ENCODE assay signal across 10 mouse cellular contexts in the genomic region with DNA sequence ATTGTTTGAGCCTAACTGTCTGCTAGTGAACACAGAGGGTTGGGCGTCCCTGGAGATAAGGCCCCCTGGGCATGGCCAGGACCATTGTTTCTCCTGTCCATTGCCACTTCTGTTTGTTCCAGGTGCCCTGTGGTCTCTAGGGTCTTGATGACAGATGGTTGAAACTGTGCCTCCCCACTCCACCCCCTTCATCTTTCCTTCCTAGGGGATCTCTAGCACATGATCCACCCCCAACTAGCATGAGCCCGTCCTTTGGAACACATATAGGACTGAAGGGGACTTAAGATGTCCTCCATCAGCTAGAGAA. TPM values are rescaled to one million over a fixed set of nuclear protein-coding genes. Genes with fewer than 3 reads are reported as not detected.
DNase-seq lines count a peak whose midpoint lies in the region; ATAC-seq lines count a peak whose summit lies in the region.
"Had no signal": no experiment of that assay in that cellular context is flagged by ENCODE, and none has a peak within 500 bp of the region (broad histone marks: within the 10 kb centered on the region; RNA-seq: fewer than 3 reads in every experiment).

No protein-coding gene starts in this region.

- no peaks in the 10 kb centered on the region for H3K9me3 ChIP-seq in heart, embryonic 11.5 days (replicated peaks; ENCODE audit: control insufficient read depth, low read length)
- H3K9me3 ChIP-seq in hindbrain, embryonic 11.5 days (ENCODE audit: control insufficient read depth, low read length): no peaks in the 10 kb centered on the region
- H3K9me3 ChIP-seq in liver, embryonic 15.5 days (replicated peaks): no peaks in the 10 kb centered on the region

- H3K4me3 ChIP-seq in heart, embryonic 11.5 days (ENCODE audit: low read depth, low read length): peak overlapping the region; percentile 90
- H3K4me3 ChIP-seq in brown adipose tissue, adult 24 weeks (ENCODE audit: insufficient read depth, low read depth, low read length): no peak overlapping the region
- no peak overlapping the region for H3K4me3 ChIP-seq in hindbrain, embryonic 11.5 days (ENCODE audit: low read depth, low read length)
- H3K4me3 ChIP-seq in liver, embryonic 15.5 days (replicated peaks): peak overlapping the region; percentile 84

- peaks cover 30% of the 10 kb centered on the region for H3K4me1 ChIP-seq in heart, embryonic 11.5 days (ENCODE audit: control insufficient read depth, insufficient read depth, low read length)
- H3K4me1 ChIP-seq in brown adipose tissue, adult 24 weeks (ENCODE audit: control insufficient read depth, insufficient read depth, insufficient read length, low read length): peaks cover 5% of the 10 kb centered on the region
- H3K4me1 ChIP-seq in hindbrain, embryonic 11.5 days (replicated peaks; ENCODE audit: control insufficient read depth, insufficient read depth, low read length): peaks cover 2% of the 10 kb centered on the region; the same call in 1 of the 2 replicates
- peaks cover 96% of the 10 kb centered on the region for H3K4me1 ChIP-seq in liver, embryonic 15.5 days (replicated peaks)

- H3K27me3 ChIP-seq in heart, embryonic 11.5 days (ENCODE audit: control insufficient read depth, insufficient read depth, low read length): no peaks in the 10 kb centered on the region
- peaks cover 28% of the 10 kb centered on the region for H3K27me3 ChIP-seq in hindbrain, embryonic 11.5 days (ENCODE audit: control insufficient read depth, insufficient read depth, low read length)
- no peaks in the 10 kb centered on the region for H3K27me3 ChIP-seq in liver, embryonic 15.5 days

- DNase-seq in heart, postnatal 25 days (ENCODE audit: low spot score): no peak
- DNase-seq in hindbrain, embryonic 11.5 days (ENCODE audit: low spot score): no peak
- no peak for DNase-seq in thymus, postnatal 36 days
- no peak for DNase-seq in embryo, embryonic 10.5 days (ENCODE audit: low spot score)
- DNase-seq in left cerebral cortex, postnatal 14 days (ENCODE audit: low spot score in 2 of 2): no peak

- 0 out of 2 replicates have a peak, but pooled peaks have one; percentile 27 for ATAC-seq in heart, embryonic 11.5 days (replicated peaks; ENCODE audit: insufficient number of reproducible peaks, low FRiP score, low TSS enrichment)
- ATAC-seq in hindbrain, embryonic 11.5 days (ENCODE audit: low FRiP score): 0 out of 2 replicates have a peak, but pooled peaks have one; percentile 30
- ATAC-seq in liver, embryonic 15.5 days (ENCODE audit: insufficient read depth): no peak

- H3K27ac ChIP-seq in heart, embryonic 11.5 days (ENCODE audit: low read depth, low read length): peak overlapping the region; percentile 89
- H3K27ac ChIP-seq in brown adipose tissue, adult 24 weeks (replicated peaks; ENCODE audit: low read depth, low read length): peak overlapping the region; percentile 54; the same call in 1 of the 2 replicates
- 0 out of 2 replicates have a peak overlapping the region, but pooled peaks have one; percentile 10 for H3K27ac ChIP-seq in hindbrain, embryonic 11.5 days (ENCODE audit: low read depth, low read length)
- peak overlapping the region; percentile 93 for H3K27ac ChIP-seq in liver, embryonic 15.5 days (replicated peaks)

- 25% methylated on average over 2 of the region's 2 CpGs for WGBS in heart, embryonic 11.5 days (ENCODE audit: insufficient replicate concordance)
- 40% methylated on average over 2 of the region's 2 CpGs for WGBS in hindbrain, embryonic 11.5 days
- WGBS in liver, embryonic 15.5 days (ENCODE audit: insufficient replicate concordance): 28% methylated on average over 2 of the region's 2 CpGs

- peak overlapping the region; percentile 2; the same call in 1 of the 2 replicates for H3K9ac ChIP-seq in heart, embryonic 11.5 days (ENCODE audit: low read depth, low read length)
- no peak overlapping the region for H3K9ac ChIP-seq in hindbrain, embryonic 11.5 days (ENCODE audit: low read depth, low read length)
- 0 out of 2 replicates have a peak overlapping the region, but pooled peaks have one; percentile 40 for H3K9ac ChIP-seq in liver, embryonic 15.5 days

- no peaks in the 10 kb centered on the region for H3K36me3 ChIP-seq in heart, embryonic 11.5 days (ENCODE audit: control insufficient read depth, insufficient read depth, low read length)
- H3K36me3 ChIP-seq in hindbrain, embryonic 11.5 days (ENCODE audit: control insufficient read depth, insufficient read depth, low read length): no peaks in the 10 kb centered on the region
- H3K36me3 ChIP-seq in liver, embryonic 15.5 days (replicated peaks): peaks cover 13% of the 10 kb centered on the region

- peak overlapping the region; percentile 68 for H3K4me2 ChIP-seq in heart, embryonic 11.5 days
- no peak overlapping the region; the same call in 1 of the 2 replicates for H3K4me2 ChIP-seq in hindbrain, embryonic 11.5 days (replicated peaks; ENCODE audit: low read depth, low read length)
- H3K4me2 ChIP-seq in liver, embryonic 15.5 days: peak overlapping the region; percentile 95

- intact Hi-C loops in heart, postnatal 25 days (cut with DNase I): no loop called here
- intact Hi-C loops in left cerebral cortex, postnatal 14 days (cut with DNase I): no loop called here

RNA-seq across cellular contexts. Expression of gene Oaf, which starts 0.8 kb away (rescaled TPM):
- polyA plus RNA-seq in heart, embryonic 11.5 days (2014; fragmentation: Nextera tagmentation; extraction: Ambion mirVana): 37.8 and 41.1 TPM in 2 replicates
- 10 to 100 TPM in 1 of 2 experiments, 1 to 10 TPM in 1; 9.4 to 14.8 TPM for total RNA-seq in heart, postnatal 25 days (2021)
- 20.8 and 29.8 TPM in 2 replicates for polyA plus RNA-seq in brown adipose tissue, adult 24 weeks (2012; ENCODE audit: insufficient read depth, insufficient read length, missing spikeins)
- polyA plus RNA-seq in hindbrain, embryonic 11.5 days (2014; fragmentation: Nextera tagmentation; extraction: Ambion mirVana): 34.7 and 41.4 TPM in 2 replicates
- polyA plus RNA-seq in liver, embryonic 15.5 days (2015; fragmentation: Nextera tagmentation; extraction: Ambion mirVana): 26.8 and 30.0 TPM in 2 replicates
- 10 to 100 TPM; 13.6 to 14.2 TPM for total RNA-seq in left cerebral cortex, postnatal 14 days (2021)

RNA-seq across cellular contexts. Expression of gene Pou2f3, which starts 30.4 kb away (rescaled TPM):
- not detected in 2 replicates for polyA plus RNA-seq in heart, embryonic 11.5 days (2014; fragmentation: Nextera tagmentation; extraction: Ambion mirVana)
- total RNA-seq in heart, postnatal 25 days (2021): under 1 TPM in 1 of 2 experiments, not detected in 1; 0.11 TPM
- not detected in 2 replicates for polyA plus RNA-seq in brown adipose tissue, adult 24 weeks (2012; ENCODE audit: insufficient read depth, insufficient read length, missing spikeins)
- not detected in 2 replicates for polyA plus RNA-seq in hindbrain, embryonic 11.5 days (2014; fragmentation: Nextera tagmentation; extraction: Ambion mirVana)
- polyA plus RNA-seq in liver, embryonic 15.5 days (2015; fragmentation: Nextera tagmentation; extraction: Ambion mirVana): not detected in 2 replicates
- not detected for total RNA-seq in left cerebral cortex, postnatal 14 days (2021)
- polyA plus RNA-seq: C2C12; neural tube, embryonic 14.5 days had no signal

Comparison
In these comparisons a context has a peak if more than half of its experiments do, and no peak if none do; other contexts are left out.
1. H3K27ac ChIP-seq: peak in every context shown above with its lines; median percentile 93 in liver, embryonic 15.5 days; 89 in heart, embryonic 11.5 days; 54 in brown adipose tissue, adult 24 weeks; 10 in hindbrain, embryonic 11.5 days.
2. H3K4me3 ChIP-seq: peak in heart, embryonic 11.5 days (single experiment) and liver, embryonic 15.5 days (single experiment); none in brown adipose tissue, adult 24 weeks (single experiment) and hindbrain, embryonic 11.5 days (single experiment).